15 mouse cellular contexts compared by ENCODE assay signal in the genomic region with DNA sequence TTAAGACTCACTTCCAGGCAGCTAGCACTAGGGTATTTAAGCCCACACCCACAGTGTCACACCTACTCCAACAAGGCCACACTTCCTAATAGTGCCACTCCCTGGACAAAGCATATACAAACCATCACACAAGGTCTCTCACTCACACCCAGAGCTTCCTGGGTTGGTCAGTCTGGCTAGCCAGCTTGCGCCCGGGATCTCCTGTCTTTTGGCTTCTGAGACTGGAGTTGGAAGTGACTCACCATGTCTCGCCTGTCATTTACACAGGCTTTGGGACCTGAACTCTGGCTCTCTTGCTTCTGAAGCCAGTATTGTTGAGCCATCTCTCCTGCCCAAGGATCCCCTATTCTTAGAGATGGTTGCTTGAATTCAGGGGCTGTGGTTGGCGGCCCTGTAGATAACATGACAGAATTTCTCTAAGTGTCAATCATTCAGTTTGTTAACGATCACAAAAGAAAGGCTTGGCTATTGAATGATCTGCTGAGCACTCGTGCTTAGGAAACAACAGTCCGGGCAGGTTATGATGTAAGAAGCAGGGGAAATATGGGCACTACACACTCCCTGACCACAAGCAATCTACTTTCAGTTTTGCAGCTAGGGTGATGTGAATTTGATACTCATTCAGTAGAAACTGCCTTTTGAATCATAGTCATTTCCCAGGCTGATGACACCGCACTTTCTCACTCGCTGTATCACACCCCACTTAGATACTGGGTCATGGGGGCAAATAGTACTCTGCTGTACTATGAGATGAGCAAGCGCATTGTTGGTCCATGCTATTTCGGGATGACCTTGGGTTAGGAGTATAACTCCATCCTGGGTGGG. TPM values are rescaled to one million over a fixed set of nuclear protein-coding genes. Genes with fewer than 3 reads are reported as not detected.
DNase-seq lines count a peak whose midpoint lies in the region; ATAC-seq lines count a peak whose summit lies in the region.
"Had no signal": no experiment of that assay in that cellular context is flagged by ENCODE, and none has a peak within 500 bp of the region (broad histone marks: within the 10 kb centered on the region; RNA-seq: fewer than 3 reads in every experiment).

No protein-coding gene starts in this region.

- H3K9ac ChIP-seq in kidney, embryonic 16.5 days (replicated peaks; ENCODE audit: low read length) = no peak overlapping the region
- H3K9ac ChIP-seq: limb, embryonic 13.5 days had no signal

- no peak overlapping the region for H3K4me2 ChIP-seq in kidney, embryonic 16.5 days (replicated peaks; ENCODE audit: low read depth, low read length)
- H3K4me2 ChIP-seq: limb, embryonic 13.5 days had no signal

- no peak overlapping the region for H3K27ac ChIP-seq in kidney, embryonic 16.5 days (ENCODE audit: low read length)
- H3K27ac ChIP-seq: forebrain, embryonic 10.5 days; limb, embryonic 13.5 days had no signal

- 89% methylated on average over 11 of the region's 11 CpGs for WGBS in kidney, embryonic 16.5 days

- H3K4me1 ChIP-seq in kidney, embryonic 16.5 days (ENCODE audit: insufficient read depth, low read length) = no peaks in the 10 kb centered on the region

- no peaks in the 10 kb centered on the region for H3K9me3 ChIP-seq in kidney, embryonic 16.5 days (ENCODE audit: low read length)
- H3K9me3 ChIP-seq: forebrain, embryonic 10.5 days; limb, embryonic 13.5 days had no signal

- peak; percentile 61 for DNase-seq in 3134 (ENCODE audit: extremely low read depth, insufficient read length, low spot score)
- peak; percentile 90 for DNase-seq in 416B (ENCODE audit: low read depth)
- no peak for DNase-seq in kidney, postnatal 36 days
- no peak for DNase-seq in urinary bladder, postnatal 36 days (ENCODE audit: low spot score in 2 of 2)
- DNase-seq in gastrocnemius, postnatal 10 days = no peak
- DNase-seq: cerebellum, adult 9-11 months; heart, adult 11 months; heart, postnatal 36 days; kidney, adult 11 months; kidney, postnatal 4 days had no signal

- H3K36me3 ChIP-seq in kidney, embryonic 16.5 days (ENCODE audit: insufficient read depth, low read length) = no peaks in the 10 kb centered on the region
- H3K36me3 ChIP-seq: forebrain, embryonic 10.5 days; limb, embryonic 13.5 days had no signal

- no peaks in the 10 kb centered on the region for H3K27me3 ChIP-seq in kidney, embryonic 16.5 days (ENCODE audit: insufficient read depth, low read length)

- peak; percentile 82 for ATAC-seq in activated CD4-positive, CD25-positive, alpha-beta regulatory T cell, adult 4 months
- ATAC-seq in inflammation-experienced regulatory T-cells, adult 6 months = peak; percentile 79
- ATAC-seq in kidney, embryonic 16.5 days (ENCODE audit: low FRiP score, low TSS enrichment) = no peak

- no peak overlapping the region for H3K4me3 ChIP-seq in kidney, embryonic 16.5 days (ENCODE audit: low read length)
- H3K4me3 ChIP-seq: forebrain, embryonic 10.5 days; limb, embryonic 13.5 days had no signal

RNA-seq across cellular contexts. Expression of gene Plg, which starts 14.6 kb away (rescaled TPM):
- polyA plus RNA-seq in activated CD4-positive, CD25-positive, alpha-beta regulatory T cell, adult 4 months (2017; shearing (Covaris generic)) = not detected
- not detected for polyA plus RNA-seq in inflammation-experienced regulatory T-cells, adult 6 months (2017; shearing (Covaris generic))
- 0.75 and 1.0 TPM in 2 replicates for polyA plus RNA-seq in kidney, embryonic 16.5 days (2015; fragmentation: Nextera tagmentation; extraction: Ambion mirVana)
- total RNA-seq in gastrocnemius, postnatal 10 days (2021) = 1 to 10 TPM in 1 of 2 experiments, under 1 TPM in 1; 0.12 to 1.1 TPM
- total RNA-seq: heart, postnatal 36 days had no signal
- polyA plus RNA-seq: forebrain, embryonic 10.5 days had no signal

RNA-seq across cellular contexts. Expression of gene Map3k4, which starts 45.2 kb away (rescaled TPM):
- 10 to 100 TPM; 10.0 to 11.9 TPM for polyA plus RNA-seq in activated CD4-positive, CD25-positive, alpha-beta regulatory T cell, adult 4 months (2017; shearing (Covaris generic))
- polyA plus RNA-seq in inflammation-experienced regulatory T-cells, adult 6 months (2017; shearing (Covaris generic)) = 10 to 100 TPM; 10.6 to 11.7 (median 10.8) TPM
- 36.0 and 38.8 TPM in 2 replicates for polyA plus RNA-seq in kidney, embryonic 16.5 days (2015; fragmentation: Nextera tagmentation; extraction: Ambion mirVana)
- 10 to 100 TPM; 21.8 to 26.6 TPM for total RNA-seq in gastrocnemius, postnatal 10 days (2021)

Comparison
In these comparisons a context has a peak if more than half of its experiments do, and no peak if none do; other contexts are left out.
1. DNase-seq: peak in 3134 (single experiment) and 416B (single experiment); none in kidney, postnatal 36 days (0 of 2), urinary bladder, postnatal 36 days (0 of 2) and gastrocnemius, postnatal 10 days (single experiment).